Comparison of ENCODE assay signal across 18 mouse cellular contexts in the genomic region with DNA sequence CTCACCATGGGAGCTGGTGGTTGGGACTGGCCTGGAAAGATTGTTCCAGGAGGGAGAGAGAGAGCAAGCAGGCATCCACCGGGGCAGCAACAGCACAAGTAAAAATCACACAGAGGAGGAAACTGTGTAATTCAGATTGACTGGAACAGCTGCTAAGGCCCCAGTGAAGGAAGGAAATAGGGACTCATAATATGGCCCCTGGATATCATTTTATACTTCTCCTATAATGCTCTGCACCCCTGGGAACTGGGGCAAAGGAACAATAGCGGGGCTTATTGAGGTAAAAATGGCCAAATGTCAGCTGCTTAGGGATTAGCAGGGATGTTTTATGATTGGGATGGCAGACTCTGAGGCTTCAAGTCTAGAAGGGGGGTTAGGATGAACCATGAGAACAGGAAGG.
"Had no signal": no experiment of that assay in that cellular context is flagged by ENCODE, and none has a peak within 500 bp of the region (broad histone marks: within the 10 kb centered on the region; RNA-seq: fewer than 3 reads in every experiment).

No protein-coding gene starts in this region.

- DNase-seq: kidney, adult 2 months; kidney, postnatal 25 days; layer of hippocampus, adult 9-11 months; liver; liver, embryonic 13.5 days; lung, embryonic 14.5 days; right cerebral cortex, postnatal 25 days; spleen, adult 18-20 months; thymus, postnatal 36 days had no signal

- H3K4me2 ChIP-seq: liver, embryonic 13.5 days; lung, embryonic 14.5 days; midbrain, embryonic 13.5 days; stomach, embryonic 15.5 days had no signal

- H3K4me3 ChIP-seq: layer of hippocampus, adult 2 months; liver, embryonic 13.5 days; midbrain, embryonic 10.5 days; midbrain, embryonic 13.5 days; stomach, embryonic 15.5 days had no signal

- H3K27me3 ChIP-seq: liver, embryonic 13.5 days; midbrain, embryonic 13.5 days; stomach, embryonic 15.5 days had no signal

- H3K36me3 ChIP-seq: liver, embryonic 13.5 days; midbrain, embryonic 10.5 days; midbrain, embryonic 13.5 days; stomach, embryonic 15.5 days had no signal

- H3K4me1 ChIP-seq: liver, embryonic 13.5 days; midbrain, embryonic 13.5 days; stomach, embryonic 15.5 days had no signal

- H3K9ac ChIP-seq: liver, embryonic 13.5 days; lung, embryonic 14.5 days; midbrain, embryonic 13.5 days; stomach, embryonic 15.5 days had no signal

- H3K27ac ChIP-seq: kidney, postnatal 0 days; layer of hippocampus, adult 2 months; liver, embryonic 13.5 days; macrophage; midbrain, embryonic 10.5 days; midbrain, embryonic 13.5 days; stomach, embryonic 15.5 days had no signal

- ATAC-seq: intestine, postnatal 0 days; lung, postnatal 0 days; midbrain, embryonic 13.5 days; midbrain, embryonic 16.5 days had no signal

- H3K9me3 ChIP-seq: liver, embryonic 13.5 days; midbrain, embryonic 10.5 days; midbrain, embryonic 13.5 days; stomach, embryonic 15.5 days had no signal
